Mouse (Mus musculus) MEL (cell line): ENCODE measurements around the gene Smc3. TPM values are rescaled to one million over a fixed set of nuclear protein-coding genes. Genes with fewer than 3 reads are reported as not detected.

Experiments used
- DNase-seq: peaks from one replicate; pipeline ENCODE4 v3.0.0; 2011; ENCODE audit warnings: low read depth, low spot score
- H3K27ac ChIP-seq: 2 replicates; pipeline ENCODE4 v1.5.1; 2012; ENCODE audit warnings: low read depth, mild to moderate bottlenecking, control low read depth, low read length, moderate library complexity; ENCODE audit not compliant: control insufficient read depth
- H3K27me3 ChIP-seq, 2 experiments: fragments of 150-350 bp in 1 of 2; sonication (generic) in 1 of 2; 2 replicates each; pipeline ENCODE4 v1.6.1; 2012; ENCODE audit warnings: low read length in 2 of 2, mild to moderate bottlenecking in 2 of 2, improper control_type of control experiment in 1 of 2, moderate library complexity in 1 of 2; ENCODE audit not compliant: insufficient read depth in 2 of 2, control insufficient read depth in 1 of 2
- H3K36me3 ChIP-seq, 2 experiments: 2 replicates each; pipeline ENCODE4 v1.6.1; 2012 to 2014; ENCODE audit warnings: low read length in 2 of 2, improper control_type of control experiment in 1 of 2, inconsistent platforms in 1 of 2, mild to moderate bottlenecking in 1 of 2; ENCODE audit not compliant: insufficient read depth in 2 of 2, control insufficient read depth in 1 of 2
- H3K4me1 ChIP-seq, 2 experiments: fragments of 150-350 bp in 1 of 2; sonication (generic) in 1 of 2; 2 replicates each; pipeline ENCODE4 v1.6.1; 2012; ENCODE audit warnings: low read length in 2 of 2, improper control_type of control experiment in 1 of 2, mild to moderate bottlenecking in 1 of 2; ENCODE audit not compliant: insufficient read depth in 2 of 2, control insufficient read depth in 1 of 2
- H3K4me3 ChIP-seq, 2 experiments: fragments of 150-350 bp in 1 of 2; sonication (generic) in 1 of 2; 2 replicates each; pipeline ENCODE4 v1.5.1; 2012; ENCODE audit warnings: low read depth in 2 of 2, low read length in 2 of 2, mild to moderate bottlenecking in 2 of 2, moderate library complexity in 2 of 2, control low read depth in 1 of 2, improper control_type of control experiment in 1 of 2; ENCODE audit not compliant: control insufficient read depth in 1 of 2, insufficient read depth in 1 of 2
- H3K79me2 ChIP-seq: 2 replicates; pipeline ENCODE4 v1.6.1; 2012; ENCODE audit warnings: mild to moderate bottlenecking, low read length, moderate library complexity; ENCODE audit not compliant: control insufficient read depth, poor library complexity, insufficient read depth
- H3K9ac ChIP-seq: 2 replicates; pipeline ENCODE4 v1.6.1; 2012; ENCODE audit warnings: low read depth, mild to moderate bottlenecking, control low read depth, low read length, moderate library complexity; ENCODE audit not compliant: control insufficient read depth, poor library complexity, severe bottlenecking
- H3K9me3 ChIP-seq: fragments of 150-350 bp; sonication (generic); replicated peaks from 2 replicates; pipeline ENCODE4 v1.6.1; 2012; ENCODE audit warnings: mild to moderate bottlenecking, low read length, improper control_type of control experiment, moderate library complexity; ENCODE audit not compliant: insufficient read depth
- CHD1 ChIP-seq: IDR thresholded peaks from 2 replicates; pipeline ENCODE4 v1.6.1; 2012; ENCODE audit warnings: low read depth, mild to moderate bottlenecking, inconsistent platforms, low read length, improper control_type of control experiment
- CHD2 ChIP-seq: IDR thresholded peaks from 2 replicates; pipeline ENCODE4 v1.6.1; 2011; ENCODE audit warnings: low read length, improper control_type of control experiment
- CTCF ChIP-seq, 3 experiments: IDR thresholded peaks in 2 of 3; conservative IDR thresholded peaks in 1 of 3; 2 replicates each; pipeline ENCODE4 v1.5.1; 2011 to 2012; ENCODE audit warnings: low read length in 3 of 3, low read depth in 2 of 3, mild to moderate bottlenecking in 2 of 3, improper control_type of control experiment in 1 of 3, inconsistent platforms in 1 of 3, mixed read lengths in 1 of 3, moderate library complexity in 1 of 3; ENCODE audit not compliant: control insufficient read depth in 1 of 3, insufficient read depth in 1 of 3, poor library complexity in 1 of 3, severe bottlenecking in 1 of 3
- E2F4 ChIP-seq: IDR thresholded peaks from 2 replicates; pipeline ENCODE4 v1.6.1; 2011; ENCODE audit warnings: low read depth, low read length, improper control_type of control experiment, borderline replicate concordance
- ELF1 ChIP-seq: IDR thresholded peaks from 2 replicates; pipeline ENCODE4 v1.6.1; 2014; ENCODE audit warnings: low read depth, mild to moderate bottlenecking, inconsistent platforms, low read length, improper control_type of control experiment, moderate library complexity
- EP300 ChIP-seq, 2 experiments: IDR thresholded peaks; 2 replicates each; pipeline ENCODE4 v1.6.1; 2011; ENCODE audit warnings: improper control_type of control experiment in 2 of 2, low read length in 2 of 2, low read depth in 1 of 2, mild to moderate bottlenecking in 1 of 2
- HCFC1 ChIP-seq: IDR thresholded peaks from 2 replicates; pipeline ENCODE4 v1.6.1; 2012; ENCODE audit warnings: low read depth, mild to moderate bottlenecking, inconsistent platforms, low read length, improper control_type of control experiment, moderate library complexity
- KAT2A ChIP-seq: conservative IDR thresholded peaks from 2 replicates; pipeline ENCODE4 v1.6.1; 2012; ENCODE audit warnings: low read depth, low read length, improper control_type of control experiment, inconsistent platforms
- MAFK ChIP-seq: IDR thresholded peaks from 2 replicates; pipeline ENCODE4 v1.6.1; 2011; ENCODE audit warnings: low read depth, mild to moderate bottlenecking, low read length, improper control_type of control experiment, borderline replicate concordance
- MAX ChIP-seq: IDR thresholded peaks from 2 replicates; pipeline ENCODE4 v1.6.1; 2011; ENCODE audit warnings: low read length, improper control_type of control experiment
- MAZ ChIP-seq: IDR thresholded peaks from 2 replicates; pipeline ENCODE4 v1.6.1; 2012; ENCODE audit warnings: low read depth, mild to moderate bottlenecking, inconsistent platforms, low read length, improper control_type of control experiment
- MYC ChIP-seq: IDR thresholded peaks from 2 replicates; pipeline ENCODE4 v1.6.1; 2011; ENCODE audit warnings: low read depth, mild to moderate bottlenecking, low read length, improper control_type of control experiment, moderate library complexity
- NELFE ChIP-seq: IDR thresholded peaks from 2 replicates; pipeline ENCODE4 v1.6.1; 2011; ENCODE audit warnings: low read depth, low read length, improper control_type of control experiment
- NRF1 ChIP-seq: IDR thresholded peaks from 2 replicates; pipeline ENCODE4 v1.6.1; 2014; ENCODE audit warnings: low read depth, mild to moderate bottlenecking, inconsistent platforms, low read length, improper control_type of control experiment, moderate library complexity; ENCODE audit not compliant: poor library complexity, insufficient read depth, severe bottlenecking
- POLR2AphosphoS5 ChIP-seq: IDR thresholded peaks from 2 replicates; pipeline ENCODE4 v1.6.1; 2012; ENCODE audit warnings: low read depth, borderline replicate concordance, mild to moderate bottlenecking, inconsistent platforms, low read length, moderate library complexity, mixed read lengths
- RCOR1 ChIP-seq: IDR thresholded peaks from 2 replicates; pipeline ENCODE4 v1.6.1; 2012; ENCODE audit warnings: low read depth, mild to moderate bottlenecking, inconsistent platforms, low read length, improper control_type of control experiment
- SMC3 ChIP-seq: IDR thresholded peaks from 2 replicates; pipeline ENCODE4 v1.6.1; 2011; ENCODE audit warnings: low read depth, low read length, improper control_type of control experiment
- TBP ChIP-seq: IDR thresholded peaks from 2 replicates; pipeline ENCODE4 v1.8.0; 2011; ENCODE audit warnings: low read depth, low read length, improper control_type of control experiment
- ZC3H11A ChIP-seq: IDR thresholded peaks from 2 replicates; pipeline ENCODE4 v1.6.1; 2012; ENCODE audit warnings: low read depth, mild to moderate bottlenecking, inconsistent platforms, low read length, improper control_type of control experiment
- ZKSCAN1 ChIP-seq: IDR thresholded peaks from 2 replicates; pipeline ENCODE4 v1.6.1; 2012; ENCODE audit warnings: low read depth, mild to moderate bottlenecking, inconsistent platforms, low read length, improper control_type of control experiment, moderate library complexity
- ZMIZ1 ChIP-seq: IDR thresholded peaks from 2 replicates; pipeline ENCODE4 v1.6.1; 2012; ENCODE audit warnings: low read depth, mild to moderate bottlenecking, inconsistent platforms, low read length, improper control_type of control experiment, moderate library complexity
- ZNF384 ChIP-seq: IDR thresholded peaks from 2 replicates; pipeline ENCODE4 v1.6.1; 2012; ENCODE audit warnings: low read depth, mild to moderate bottlenecking, inconsistent platforms, low read length, improper control_type of control experiment
- polyA plus RNA-seq, 2 experiments: library from polyadenylated mRNA; stranded (reverse) in 1 of 2; unstranded in 1 of 2; fragments of >175 nt in 1 of 2; fragments of >200 nt in 1 of 2; gene quantifications; 2 replicates each; pipeline versions ENCODE4 v1.2.1 to v1.2.4; 2012; ENCODE audit warnings: low replicate concordance in 2 of 2, low read depth in 1 of 2; ENCODE audit not compliant: insufficient read length in 2 of 2, insufficient read depth in 1 of 2, missing spikeins in 1 of 2
- total RNA-seq: library from RNA; depleted of rRNA; stranded (reverse); fragments of 300-350 nt; gene quantifications from 2 replicates; pipeline ENCODE4 v1.2.3, GENCODE M21; 2012

Smc3 gene
- total and polyA plus RNA-seq, 3 experiments, result 100 to 129 (median 118) TPM

GRCm38 (mm10) chr19:53576061-53576460, 24.1 kb upstream of the Smc3 start:
- no peak overlapping the region for H3K27ac ChIP-seq
- H3K4me3 ChIP-seq, result no peak overlapping the region
- H3K27me3 ChIP-seq, result peaks cover 15 to 17% of the 10 kb centered on the region in 2 experiments
- H3K79me2 ChIP-seq, result no peaks in the 10 kb centered on the region
- H3K9ac ChIP-seq, result no peak overlapping the region
- peaks cover 0 to 8% of the 10 kb centered on the region in 2 experiments; a peak in 1 of 4 replicates for H3K4me1 ChIP-seq
- no peaks in the 10 kb centered on the region for H3K9me3 ChIP-seq
- no peak for DNase-seq
- no peak for TF ChIP-seq MAZ
- TF ChIP-seq MYC, result no peak
- no peak for TF ChIP-seq ZKSCAN1
- no peak for TF ChIP-seq MAX
- TF ChIP-seq ELF1, result no peak
- no peak for TF ChIP-seq EP300 (IDR thresholded peaks at IDR 0.05; ENCODE audit: low read depth in 1 of 2, low read length in 2 of 2)
- TF ChIP-seq ZMIZ1, result no peak
- TF ChIP-seq CTCF (IDR thresholded peaks at IDR 0.05 in 2 of 3, conservative IDR thresholded peaks at IDR 0.05 in 1 of 3; ENCODE audit: control insufficient read depth in 1 of 3, insufficient read depth in 1 of 3, low read depth in 2 of 3, low read length in 3 of 3, poor library complexity in 1 of 3, severe bottlenecking in 1 of 3), result no peak
- TF ChIP-seq ZNF384, result no peak
- TF ChIP-seq POLR2AphosphoS5, result no peak
- no peak for TF ChIP-seq NRF1
- no peak for TF ChIP-seq TBP
- no peak for TF ChIP-seq MAFK
- no peak for TF ChIP-seq SMC3
- no peak for TF ChIP-seq CHD2
- TF ChIP-seq NELFE, result no peak
- TF ChIP-seq ZC3H11A, result no peak
- 0 out of 4 replicates have a peak, but pooled peaks cover 0 to 3% of the 10 kb centered on the region in 2 experiments for H3K36me3 ChIP-seq

DNA sequence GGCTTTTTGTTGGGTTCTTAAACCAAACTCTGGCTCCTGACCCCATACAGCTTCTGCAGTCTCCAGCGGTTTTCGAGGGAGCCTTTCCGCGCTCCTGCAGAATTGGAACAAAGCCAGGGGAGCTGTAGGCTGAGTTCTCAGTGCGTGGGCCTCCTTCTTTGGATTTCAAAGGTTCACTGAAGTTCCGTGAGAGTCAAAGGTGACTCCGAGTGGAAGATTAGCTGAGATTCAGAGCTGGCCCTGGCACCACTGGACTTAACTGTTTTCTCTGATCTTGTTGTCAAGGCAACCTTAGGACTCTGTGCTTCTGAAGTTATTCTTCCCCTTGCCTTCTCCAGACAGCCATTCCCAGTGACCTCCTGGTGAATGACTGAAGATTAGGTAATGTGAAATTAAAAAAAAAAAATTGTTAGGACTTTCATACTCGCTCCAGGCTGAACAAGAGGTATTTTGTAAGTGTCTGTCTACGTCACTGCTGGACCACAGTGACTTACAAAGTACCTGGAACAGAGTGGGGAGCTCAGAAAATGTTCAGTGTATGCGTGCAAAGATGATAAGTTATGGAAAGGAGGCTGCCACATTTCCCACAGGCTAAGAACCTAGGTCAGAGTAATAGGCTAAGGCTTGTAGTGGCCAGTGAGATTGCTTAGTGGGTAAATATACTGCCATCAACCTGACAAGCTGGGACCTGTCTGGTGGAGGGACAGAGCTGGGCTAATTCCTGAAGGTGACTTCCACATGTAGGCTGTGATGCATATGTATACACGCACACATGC, 23.0 kb upstream of the Smc3 start:
- TF ChIP-seq ZMIZ1, result no peak
- TF ChIP-seq NELFE, result no peak
- TF ChIP-seq SMC3, result no peak
- TF ChIP-seq KAT2A, result no peak
- TF ChIP-seq MAX, result no peak
- TF ChIP-seq CHD1, result no peak
- no peak for TF ChIP-seq HCFC1
- no peak for TF ChIP-seq ZNF384
- TF ChIP-seq E2F4, result no peak
- TF ChIP-seq POLR2AphosphoS5, result no peak
- no peak for TF ChIP-seq ZKSCAN1
- TF ChIP-seq RCOR1, result no peak
- Histone ChIP-seq H3K27me3 (peaks cover 15 to 17% of the 10 kb centered on the region in 2 experiments), H3K9ac (no peak overlapping the region), H3K79me2 (no peaks in the 10 kb centered on the region), H3K4me3 (no peak overlapping the region), H3K4me1 (no peaks in the 10 kb centered on the region), H3K36me3 (no peaks in the 10 kb centered on the region), H3K9me3 (no peaks in the 10 kb centered on the region), H3K27ac (no peak overlapping the region)
- DNase-seq, result no peak
